Mouse (Mus musculus) layer of hippocampus, postnatal 10 days (tissue): ENCODE measurements around the gene Jarid2. TPM values are rescaled to one million over a fixed set of nuclear protein-coding genes. Genes with fewer than 3 reads are reported as not detected.

Source experiments
- DNase-seq, 2 experiments: peaks; one replicate each; pipeline ENCODE4 v3.0.0; 2021; ENCODE audit warnings: low spot score in 2 of 2
- total RNA-seq, 2 experiments: library from RNA; stranded (reverse); gene quantifications; 2 replicates each; pipeline ENCODE4 v1.2.3; 2021

Gene Jarid2
- total RNA-seq, 2 experiments from 2014 or later: 37.8 to 42.0 TPM

- DNase-seq: no peak
Observed at GRCm38 (mm10) chr13:44728145-44728880, 961 bp upstream of the Jarid2 start.

- DNase-seq: peak; percentile 99
Observed at GRCm38 (mm10) chr13:44730146-44730864, 1.0 kb downstream of the Jarid2 start.

- peak; percentile 84 to 89 for DNase-seq
Observed at GRCm38 (mm10) chr13:44730939-44731551, 1.8 kb downstream of the Jarid2 start.

- DNase-seq: no peak
Observed at GRCm38 (mm10) chr13:44731727-44732441, 2.6 kb downstream of the Jarid2 start.

- DNase-seq: no peak
Observed at GRCm38 (mm10) chr13:44732442-44732974, 3.2 kb downstream of the Jarid2 start.

- DNase-seq: no peak
Observed at GRCm38 (mm10) chr13:44733036-44733372, 3.7 kb downstream of the Jarid2 start.

- DNase-seq: peak; percentile 79 to 86
Observed at GRCm38 (mm10) chr13:44733373-44734111, 4.3 kb downstream of the Jarid2 start.

- no peak for DNase-seq
Observed at GRCm38 (mm10) chr13:44734441-44734840, 5.2 kb downstream of the Jarid2 start.

- DNase-seq: no peak
Observed at GRCm38 (mm10) chr13:44735088-44735690, 5.9 kb downstream of the Jarid2 start.

GRCm38 (mm10) chr13:44737297-44737696 lies 8.0 kb downstream of the Jarid2 start:
- DNase-seq: no peak

GRCm38 (mm10) chr13:44751780-44752179 lies 22.5 kb downstream of the Jarid2 start:
- peak in 1 of 2 experiments; percentile 28 for DNase-seq

GRCm38 (mm10) chr13:44753206-44753605 lies 23.9 kb downstream of the Jarid2 start:
- DNase-seq: no peak

- DNase-seq: no peak
Observed at GRCm38 (mm10) chr13:44755434-44755833, 26.2 kb downstream of the Jarid2 start.

GRCm38 (mm10) chr13:44758750-44759149 lies 29.5 kb downstream of the Jarid2 start:
- DNase-seq: no peak

- DNase-seq: no peak
Observed at GRCm38 (mm10) chr13:44760761-44761160, 31.5 kb downstream of the Jarid2 start.

- DNase-seq: no peak
Observed at GRCm38 (mm10) chr13:44763068-44763467, 33.8 kb downstream of the Jarid2 start.

GRCm38 (mm10) chr13:44767751-44768150 lies 38.5 kb downstream of the Jarid2 start:
- no peak for DNase-seq

GRCm38 (mm10) chr13:44770808-44771605 lies 41.7 kb downstream of the Jarid2 start:
- DNase-seq: no peak

- no peak for DNase-seq
Observed at GRCm38 (mm10) chr13:44772816-44773215, 43.5 kb downstream of the Jarid2 start.
